Mouse (Mus musculus) bone marrow, adult 2 months (tissue): ENCODE measurements around the gene Erbin.

Experiments
- CTCF ChIP-seq: fragments of 200-500 bp; IDR thresholded peaks from 2 replicates; pipeline ENCODE4 v1.5.1; 2011; ENCODE audit warnings: low read length, control low read depth; ENCODE audit not compliant: control insufficient read depth, insufficient read depth
- POLR2A ChIP-seq: fragments of 200-500 bp; IDR thresholded peaks from 2 replicates; pipeline ENCODE4 v1.6.1; 2011; ENCODE audit warnings: low read depth, mild to moderate bottlenecking, control low read depth, low read length, borderline replicate concordance; ENCODE audit not compliant: control insufficient read depth

- TF ChIP-seq CTCF: no peak
- TF ChIP-seq POLR2A: no peak
Measured at GRCm38 (mm10) chr13:103772917-103773316, 147.4 kb downstream of the Erbin start.
